Mouse (Mus musculus): ENCODE data around the gene Arhgef28. TPM values are rescaled to one million over a fixed set of nuclear protein-coding genes. Genes with fewer than 3 reads are reported as not detected.

The Arhgef28 gene
- polyA plus RNA-seq, 1 experiment from 2014 or later: 0.74 TPM

DNA sequence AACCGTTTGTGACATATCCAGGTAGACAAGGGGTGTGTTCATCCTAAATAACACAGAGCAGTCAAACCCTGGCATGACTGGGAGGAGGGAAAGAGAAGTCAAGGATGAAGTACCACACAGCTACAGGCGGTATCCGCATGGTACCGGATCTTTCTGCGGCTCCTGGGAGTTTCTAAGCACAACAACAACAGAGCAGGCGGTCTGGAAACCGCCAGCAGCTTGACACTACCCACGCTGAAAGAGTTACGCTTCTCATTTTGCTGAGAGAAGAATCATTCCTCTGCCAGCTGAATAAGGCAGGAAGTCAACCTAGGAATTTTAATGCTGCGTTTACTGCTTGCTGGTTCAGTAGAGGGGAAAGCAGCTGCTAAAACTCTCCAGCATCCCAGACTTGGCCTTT lies 295.2 kb downstream of the Arhgef28 start:
- H3K4me3 ChIP-seq (ENCODE audit: low read depth, low read length): no peak overlapping the region
- H3K9ac ChIP-seq (replicated peaks): no peak overlapping the region
- no peak overlapping the region for H3K27ac ChIP-seq (ENCODE audit: low read depth)
- no peaks in the 10 kb centered on the region for H3K27me3 ChIP-seq (ENCODE audit: insufficient read depth, low read length)
- no peaks in the 10 kb centered on the region for H3K36me3 ChIP-seq (replicated peaks; ENCODE audit: insufficient read depth, low read length)
- no peak for ATAC-seq
- no peaks in the 10 kb centered on the region for H3K4me1 ChIP-seq (ENCODE audit: insufficient read depth)
- no peaks in the 10 kb centered on the region for H3K9me3 ChIP-seq (ENCODE audit: low read length)
- no peak overlapping the region for H3K4me2 ChIP-seq (ENCODE audit: low read depth, low read length)
- DNase-seq: no peak
- 54% methylated on average over 10 of the region's 10 CpGs for WGBS (ENCODE audit: insufficient replicate concordance)
- no peak for TF ChIP-seq EP300 (IDR thresholded peaks at IDR 0.05; ENCODE audit: low read depth)
- no peak for TF ChIP-seq CTCF (IDR thresholded peaks at IDR 0.05; ENCODE audit: low read depth)

DNA sequence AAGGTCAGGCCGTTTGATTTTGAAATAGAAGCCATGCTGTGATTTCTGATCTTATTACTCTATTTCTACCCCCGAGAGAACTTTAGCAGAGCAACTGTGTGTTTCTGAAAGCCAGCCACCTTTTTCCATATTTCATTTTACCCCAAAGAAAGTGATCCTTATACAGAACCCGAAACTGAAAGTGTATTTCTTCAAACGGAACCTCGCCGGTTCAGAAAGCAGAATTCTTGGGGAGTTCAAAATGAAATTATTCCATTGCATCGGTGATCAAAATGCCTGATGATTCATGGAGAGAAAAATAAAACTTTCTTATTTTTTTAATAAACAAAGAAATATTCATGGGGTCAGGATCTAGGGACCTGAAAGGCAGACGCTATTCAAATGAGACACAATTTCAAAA lies 303.4 kb downstream of the Arhgef28 start:
- Histone ChIP-seq H3K4me2 (ENCODE audit: low read depth, low read length) (no peak overlapping the region), H3K4me3 (ENCODE audit: low read depth, low read length) (no peak overlapping the region), H3K4me1 (ENCODE audit: insufficient read depth) (no peaks in the 10 kb centered on the region; the same call in 1 of the 2 replicates), H3K36me3 (replicated peaks; ENCODE audit: insufficient read depth, low read length) (no peaks in the 10 kb centered on the region), H3K27ac (ENCODE audit: low read depth) (no peak overlapping the region), H3K27me3 (ENCODE audit: insufficient read depth, low read length) (no peaks in the 10 kb centered on the region), H3K9me3 (ENCODE audit: low read length) (no peaks in the 10 kb centered on the region), H3K9ac (replicated peaks) (no peak overlapping the region)
- no peak for ATAC-seq
- no peak for TF ChIP-seq CTCF (IDR thresholded peaks at IDR 0.05; ENCODE audit: low read depth)
- TF ChIP-seq EP300 (IDR thresholded peaks at IDR 0.05; ENCODE audit: low read depth): no peak
- DNase-seq: no peak
- 80% methylated on average over 8 of the region's 8 CpGs for WGBS (ENCODE audit: insufficient replicate concordance)

DNA sequence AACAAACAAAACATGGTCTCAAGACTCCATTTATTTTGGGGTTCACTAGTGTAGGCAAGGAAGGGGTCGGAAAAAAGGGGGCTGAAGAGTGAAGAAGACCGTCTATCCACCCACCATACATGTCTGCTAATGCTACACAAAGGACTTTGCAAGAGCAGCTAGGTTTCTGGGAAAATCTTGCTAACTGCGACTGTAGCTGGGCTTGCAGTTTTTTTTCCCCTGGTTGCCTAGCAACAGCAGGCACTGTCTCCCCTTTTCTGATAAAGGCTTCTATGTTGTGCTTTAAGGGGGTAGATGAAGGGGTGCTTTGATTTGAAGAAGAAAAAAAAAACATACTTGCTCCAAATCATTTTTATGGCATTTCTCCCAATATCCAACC lies 305.9 kb downstream of the Arhgef28 start:
- 55% methylated on average over 3 of the region's 3 CpGs for WGBS (ENCODE audit: insufficient replicate concordance)
- no peak overlapping the region for H3K27ac ChIP-seq (ENCODE audit: low read depth)
- no peak overlapping the region for H3K9ac ChIP-seq (replicated peaks)
- no peaks in the 10 kb centered on the region for H3K36me3 ChIP-seq (replicated peaks; ENCODE audit: insufficient read depth, low read length)
- no peak overlapping the region for H3K4me3 ChIP-seq (ENCODE audit: low read depth, low read length)
- H3K4me1 ChIP-seq (ENCODE audit: insufficient read depth): no peaks in the 10 kb centered on the region; the same call in 1 of the 2 replicates
- no peak overlapping the region for H3K4me2 ChIP-seq (ENCODE audit: low read depth, low read length)
- TF ChIP-seq EP300 (IDR thresholded peaks at IDR 0.05; ENCODE audit: low read depth) (no peak), CTCF (IDR thresholded peaks at IDR 0.05; ENCODE audit: low read depth) (no peak)
- H3K27me3 ChIP-seq (ENCODE audit: insufficient read depth, low read length): no peaks in the 10 kb centered on the region
- H3K9me3 ChIP-seq (ENCODE audit: low read length): no peaks in the 10 kb centered on the region
- DNase-seq: no peak
- no peak for ATAC-seq

DNA sequence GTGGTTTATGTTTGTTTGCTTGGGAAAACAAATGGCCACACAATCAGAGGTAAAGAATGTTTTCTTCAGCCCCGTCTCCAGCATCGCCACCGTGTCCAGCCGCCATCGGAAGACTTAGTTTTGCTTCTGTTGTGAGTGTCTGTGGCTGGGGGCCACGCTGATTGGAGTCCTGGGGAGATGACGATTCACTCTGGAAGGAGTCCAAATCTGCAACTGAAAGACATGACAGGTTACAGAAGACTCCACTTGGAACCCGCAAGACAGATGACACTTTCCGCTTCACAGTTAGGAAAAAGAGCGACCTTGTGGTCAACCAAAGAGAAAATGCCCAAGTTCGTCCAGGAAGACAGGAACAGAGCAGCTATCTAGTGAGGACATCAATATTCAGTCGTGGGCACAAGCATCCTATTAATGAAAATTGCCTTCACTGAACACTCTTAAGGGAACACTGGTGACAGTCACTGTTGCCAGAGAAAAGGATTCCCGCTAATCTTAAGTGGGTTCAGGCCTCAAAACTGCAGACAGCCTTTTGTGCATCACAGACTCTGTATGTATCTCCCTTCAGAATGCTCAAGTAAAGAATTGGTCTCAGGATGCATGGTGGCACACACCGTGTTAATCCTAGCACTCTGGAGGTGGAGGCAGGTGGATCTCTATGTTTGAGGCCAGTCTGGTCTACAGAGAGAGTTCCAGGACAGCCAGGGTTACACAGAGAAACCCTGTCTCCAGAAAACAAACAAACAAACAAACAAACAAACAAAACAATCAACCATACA lies 306.4 kb downstream of the Arhgef28 start:
- Histone ChIP-seq H3K4me2 (ENCODE audit: low read depth, low read length) (no peak overlapping the region), H3K36me3 (replicated peaks; ENCODE audit: insufficient read depth, low read length) (no peaks in the 10 kb centered on the region), H3K9ac (replicated peaks) (no peak overlapping the region), H3K27ac (ENCODE audit: low read depth) (no peak overlapping the region), H3K9me3 (ENCODE audit: low read length) (no peaks in the 10 kb centered on the region), H3K4me1 (ENCODE audit: insufficient read depth) (no peaks in the 10 kb centered on the region; the same call in 1 of the 2 replicates), H3K4me3 (ENCODE audit: low read depth, low read length) (no peak overlapping the region), H3K27me3 (ENCODE audit: insufficient read depth, low read length) (no peaks in the 10 kb centered on the region)
- TF ChIP-seq CTCF (IDR thresholded peaks at IDR 0.05; ENCODE audit: low read depth): no peak
- TF ChIP-seq EP300 (IDR thresholded peaks at IDR 0.05; ENCODE audit: low read depth): no peak
- ATAC-seq (no peak), DNase-seq (no peak)
- 80% methylated on average over 14 of the region's 14 CpGs for WGBS (ENCODE audit: insufficient replicate concordance)

DNA sequence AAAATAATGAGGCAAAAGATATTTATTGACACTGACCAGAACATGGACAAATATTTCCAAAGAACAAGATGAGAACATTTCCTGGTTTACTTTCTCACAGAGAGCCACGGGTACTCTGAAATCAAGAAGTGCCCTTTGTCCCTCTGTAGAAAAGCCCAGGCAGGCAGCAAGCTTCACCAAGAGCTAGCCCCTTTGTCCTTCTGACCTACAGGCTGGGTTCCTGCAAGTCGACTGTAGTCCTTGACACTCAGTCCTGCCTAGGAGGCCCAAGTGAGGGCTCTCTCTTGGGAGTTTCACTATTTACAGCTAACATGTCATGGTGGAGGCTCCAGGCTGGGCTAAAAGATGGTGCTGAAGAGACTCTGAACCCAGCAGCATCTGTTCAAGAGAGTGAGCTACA lies 307.6 kb downstream of the Arhgef28 start:
- H3K9me3 ChIP-seq (ENCODE audit: low read length): no peaks in the 10 kb centered on the region
- DNase-seq (no peak), ATAC-seq (no peak)
- no peak overlapping the region for H3K9ac ChIP-seq (replicated peaks)
- no peaks in the 10 kb centered on the region for H3K36me3 ChIP-seq (replicated peaks; ENCODE audit: insufficient read depth, low read length)
- TF ChIP-seq CTCF (IDR thresholded peaks at IDR 0.05; ENCODE audit: low read depth) (no peak), EP300 (IDR thresholded peaks at IDR 0.05; ENCODE audit: low read depth) (no peak)
- 35% methylated on average over 2 of the region's 2 CpGs for WGBS (ENCODE audit: insufficient replicate concordance)
- H3K27ac ChIP-seq (ENCODE audit: low read depth): no peak overlapping the region
- no peaks in the 10 kb centered on the region; the same call in 1 of the 2 replicates for H3K4me1 ChIP-seq (ENCODE audit: insufficient read depth)
- H3K4me2 ChIP-seq (ENCODE audit: low read depth, low read length): no peak overlapping the region
- H3K4me3 ChIP-seq (ENCODE audit: low read depth, low read length): no peak overlapping the region
- H3K27me3 ChIP-seq (ENCODE audit: insufficient read depth, low read length): no peaks in the 10 kb centered on the region

DNA sequence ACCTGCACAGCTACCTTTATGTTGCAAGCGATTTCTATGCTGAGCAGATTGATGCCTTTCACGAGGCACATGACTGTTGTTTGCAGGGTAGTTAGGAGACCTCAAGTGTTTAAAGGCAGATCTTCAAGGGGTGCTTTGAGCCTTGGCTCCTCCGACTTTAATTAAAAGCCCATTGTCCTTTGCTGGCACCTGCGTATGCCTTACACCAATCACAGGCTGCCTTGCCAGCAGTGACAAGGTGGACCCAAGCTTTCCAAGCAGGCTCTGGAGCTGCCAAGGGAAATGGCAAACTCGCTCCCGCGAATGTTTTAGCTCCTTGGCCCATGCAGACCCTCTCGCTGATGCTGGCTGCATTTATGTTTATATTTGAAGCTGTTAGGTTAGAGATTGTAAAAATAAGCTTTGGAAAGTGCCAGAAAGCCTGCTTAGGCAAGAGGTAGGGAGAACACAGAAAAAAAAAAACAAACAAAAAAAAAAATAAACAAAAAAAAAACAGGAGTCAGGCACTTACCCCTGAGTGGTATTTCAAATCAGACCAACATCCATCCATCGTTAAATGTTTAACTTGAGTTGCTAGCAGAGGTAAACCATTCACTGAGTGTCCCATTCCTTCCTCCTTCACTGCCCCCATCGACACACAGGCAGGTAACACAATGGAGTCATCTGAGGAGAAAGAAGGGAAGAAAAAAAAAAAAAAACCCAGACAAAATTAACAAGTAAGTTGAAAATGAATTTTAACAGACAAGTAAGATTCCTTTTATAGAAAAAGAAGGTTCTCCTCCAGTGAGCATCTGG lies 313.0 kb downstream of the Arhgef28 start:
- Histone ChIP-seq H3K4me3 (ENCODE audit: low read depth, low read length) (no peak overlapping the region), H3K27ac (ENCODE audit: low read depth) (no peak overlapping the region), H3K4me2 (ENCODE audit: low read depth, low read length) (no peak overlapping the region), H3K27me3 (ENCODE audit: insufficient read depth, low read length) (no peaks in the 10 kb centered on the region), H3K9ac (replicated peaks) (no peak overlapping the region), H3K4me1 (ENCODE audit: insufficient read depth) (no peaks in the 10 kb centered on the region), H3K9me3 (ENCODE audit: low read length) (no peaks in the 10 kb centered on the region), H3K36me3 (replicated peaks; ENCODE audit: insufficient read depth, low read length) (no peaks in the 10 kb centered on the region)
- DNase-seq: no peak
- 57% methylated on average over 10 of the region's 10 CpGs for WGBS (ENCODE audit: insufficient replicate concordance)
- TF ChIP-seq CTCF (IDR thresholded peaks at IDR 0.05; ENCODE audit: low read depth): no peak
- no peak for TF ChIP-seq EP300 (IDR thresholded peaks at IDR 0.05; ENCODE audit: low read depth)
- no peak for ATAC-seq
